Mouse (Mus musculus) bone marrow macrophage, adult 2 months (primary cell): ENCODE data around the gene Usf3.

ENCODE experiments used
- CTCF ChIP-seq: IDR thresholded peaks from 2 replicates; pipeline ENCODE4 v1.5.1; 2012; ENCODE audit warnings: low read depth, mild to moderate bottlenecking, low read length, moderate library complexity
- POLR2A ChIP-seq: IDR thresholded peaks from 2 replicates; pipeline ENCODE4 v1.6.1; 2012; ENCODE audit warnings: mild to moderate bottlenecking, low read depth, low read length, borderline replicate concordance

DNA sequence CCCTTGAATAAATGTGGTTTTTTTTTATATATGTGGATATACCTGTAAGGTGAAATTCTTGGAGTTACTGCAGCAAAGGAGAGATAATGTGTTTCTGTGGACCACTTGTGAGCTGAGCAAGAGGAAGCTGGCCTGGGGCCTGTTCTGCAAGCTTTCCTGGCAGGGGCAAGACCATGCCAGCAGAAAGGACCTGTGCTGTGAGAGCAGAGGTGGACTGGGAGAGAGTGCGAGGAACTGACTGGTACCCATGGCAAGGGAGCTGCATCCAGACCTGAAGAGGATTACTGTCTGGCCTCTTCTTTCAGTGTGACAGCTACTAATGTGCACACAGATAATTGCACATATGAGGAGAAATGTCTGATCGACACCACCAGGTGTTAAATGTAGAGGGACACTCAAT, 17.9 kb downstream of the Usf3 start:
- TF ChIP-seq POLR2A: no peak
- TF ChIP-seq CTCF: no peak
